Comparison of ENCODE assay signal across 22 mouse cellular contexts in genomic region chr9:94378291-94378690, GRCm38 (mm10).
DNase-seq lines count a peak whose midpoint lies in the region; ATAC-seq and TF ChIP-seq lines count a peak whose summit lies in the region.
"Had no signal": no experiment of that assay in that cellular context is flagged by ENCODE, and none has a peak within 500 bp of the region (broad histone marks: within the 10 kb centered on the region; RNA-seq: fewer than 3 reads in every experiment).

No protein-coding gene starts in this region.

- H3K36me3 ChIP-seq in hindbrain, embryonic 10.5 days: no peaks in the 10 kb centered on the region
- no peaks in the 10 kb centered on the region for H3K36me3 ChIP-seq in hindbrain, embryonic 12.5 days
- H3K36me3 ChIP-seq in midbrain, embryonic 15.5 days (replicated peaks): no peaks in the 10 kb centered on the region
- no peaks in the 10 kb centered on the region for H3K36me3 ChIP-seq in midbrain, postnatal 0 days (ENCODE audit: insufficient read depth, low read length)
- H3K36me3 ChIP-seq in hindbrain, postnatal 0 days (ENCODE audit: insufficient read depth, low read length): no peaks in the 10 kb centered on the region
- H3K36me3 ChIP-seq in stomach, postnatal 0 days (ENCODE audit: control insufficient read depth, insufficient read depth, low read length): no peaks in the 10 kb centered on the region
- H3K36me3 ChIP-seq: embryonic facial prominence, embryonic 12.5 days; G1E; heart, embryonic 13.5 days; kidney, embryonic 15.5 days; limb, embryonic 12.5 days; midbrain, embryonic 12.5 days had no signal

- no peak for ATAC-seq in cerebellum, adult (ENCODE audit: insufficient number of reproducible peaks, low FRiP score, low TSS enrichment)
- no peak for ATAC-seq in hindbrain, embryonic 12.5 days (ENCODE audit: low FRiP score)
- 0 out of 2 replicates have a peak, but pooled peaks have one; percentile 48 for ATAC-seq in midbrain, embryonic 15.5 days (replicated peaks)
- ATAC-seq in midbrain, postnatal 0 days (ENCODE audit: low FRiP score): no peak
- no peak for ATAC-seq in hindbrain, postnatal 0 days
- ATAC-seq in stomach, postnatal 0 days (ENCODE audit: low FRiP score, low TSS enrichment): no peak

- H3K4me1 ChIP-seq in cerebellum, adult 2 months (ENCODE audit: control insufficient read depth, insufficient read depth, low read length): peaks cover 20% of the 10 kb centered on the region; the same call in 1 of the 2 replicates
- H3K4me1 ChIP-seq in hindbrain, embryonic 10.5 days (replicated peaks): peaks cover 9% of the 10 kb centered on the region; the same call in 1 of the 2 replicates
- H3K4me1 ChIP-seq in hindbrain, embryonic 12.5 days: peaks cover 11% of the 10 kb centered on the region
- peaks cover 7% of the 10 kb centered on the region for H3K4me1 ChIP-seq in midbrain, embryonic 15.5 days
- no peaks in the 10 kb centered on the region for H3K4me1 ChIP-seq in midbrain, postnatal 0 days (ENCODE audit: insufficient read depth, low read length)
- no peaks in the 10 kb centered on the region for H3K4me1 ChIP-seq in hindbrain, postnatal 0 days (ENCODE audit: insufficient read depth, low read length)
- no peaks in the 10 kb centered on the region for H3K4me1 ChIP-seq in stomach, postnatal 0 days (replicated peaks; ENCODE audit: control insufficient read depth, insufficient read depth)
- H3K4me1 ChIP-seq: embryonic facial prominence, embryonic 12.5 days; kidney, embryonic 15.5 days had no signal

- TF ChIP-seq EP300 in stomach, postnatal 0 days (optimal IDR thresholded peaks at IDR 0.05): no peak

- H3K4me2 ChIP-seq in hindbrain, embryonic 12.5 days (replicated peaks): no peak overlapping the region
- H3K4me2 ChIP-seq in midbrain, embryonic 15.5 days: no peak overlapping the region
- no peak overlapping the region for H3K4me2 ChIP-seq in midbrain, postnatal 0 days (ENCODE audit: low read depth, low read length, poor library complexity, severe bottlenecking)
- H3K4me2 ChIP-seq in hindbrain, postnatal 0 days (ENCODE audit: low read depth, low read length): no peak overlapping the region
- H3K4me2 ChIP-seq in stomach, postnatal 0 days (replicated peaks; ENCODE audit: low read depth): no peak overlapping the region
- H3K4me2 ChIP-seq: embryonic facial prominence, embryonic 12.5 days; heart, embryonic 13.5 days; kidney, embryonic 15.5 days; limb, embryonic 12.5 days; midbrain, embryonic 12.5 days had no signal

- no peaks in the 10 kb centered on the region for H3K9me3 ChIP-seq in hindbrain, embryonic 10.5 days
- H3K9me3 ChIP-seq in hindbrain, embryonic 12.5 days (replicated peaks): no peaks in the 10 kb centered on the region
- H3K9me3 ChIP-seq in midbrain, embryonic 15.5 days: no peaks in the 10 kb centered on the region
- H3K9me3 ChIP-seq in midbrain, postnatal 0 days (ENCODE audit: low read length): no peaks in the 10 kb centered on the region
- H3K9me3 ChIP-seq in hindbrain, postnatal 0 days (ENCODE audit: low read length): no peaks in the 10 kb centered on the region
- H3K9me3 ChIP-seq in stomach, postnatal 0 days (ENCODE audit: control insufficient read depth, low read length): no peaks in the 10 kb centered on the region
- H3K9me3 ChIP-seq: embryonic facial prominence, embryonic 12.5 days; heart, embryonic 13.5 days; kidney, embryonic 15.5 days; limb, embryonic 12.5 days; midbrain, embryonic 12.5 days had no signal

- TF ChIP-seq CTCF in cerebellum, adult 2 months (IDR thresholded peaks at IDR 0.05; ENCODE audit: borderline replicate concordance, insufficient read depth, low read depth, low read length): no peak
- no peak for TF ChIP-seq CTCF in midbrain, postnatal 0 days (IDR thresholded peaks at IDR 0.05)
- no peak for TF ChIP-seq CTCF in hindbrain, postnatal 0 days (IDR thresholded peaks at IDR 0.05; ENCODE audit: low read depth)
- no peak for TF ChIP-seq CTCF in stomach, postnatal 0 days (IDR thresholded peaks at IDR 0.05; ENCODE audit: low read depth)

- H3K9ac ChIP-seq in hindbrain, embryonic 12.5 days: no peak overlapping the region
- no peak overlapping the region for H3K9ac ChIP-seq in midbrain, embryonic 15.5 days
- H3K9ac ChIP-seq in midbrain, postnatal 0 days (replicated peaks; ENCODE audit: low read length, poor library complexity, severe bottlenecking): no peak overlapping the region
- H3K9ac ChIP-seq in hindbrain, postnatal 0 days (replicated peaks; ENCODE audit: low read length): no peak overlapping the region
- no peak overlapping the region for H3K9ac ChIP-seq in stomach, postnatal 0 days (ENCODE audit: low read length)
- H3K9ac ChIP-seq: embryonic facial prominence, embryonic 12.5 days; heart, embryonic 13.5 days; kidney, embryonic 15.5 days; limb, embryonic 12.5 days; midbrain, embryonic 12.5 days had no signal

- no peaks in the 10 kb centered on the region for H3K27me3 ChIP-seq in cerebellum, adult 2 months (ENCODE audit: control insufficient read depth, insufficient read depth, low read length)
- no peaks in the 10 kb centered on the region for H3K27me3 ChIP-seq in hindbrain, embryonic 10.5 days (ENCODE audit: insufficient read depth, poor library complexity, severe bottlenecking)
- H3K27me3 ChIP-seq in hindbrain, embryonic 12.5 days: no peaks in the 10 kb centered on the region
- no peaks in the 10 kb centered on the region for H3K27me3 ChIP-seq in midbrain, embryonic 15.5 days (replicated peaks)
- H3K27me3 ChIP-seq in midbrain, postnatal 0 days (ENCODE audit: insufficient read depth, low read length): no peaks in the 10 kb centered on the region
- no peaks in the 10 kb centered on the region for H3K27me3 ChIP-seq in hindbrain, postnatal 0 days (ENCODE audit: insufficient read depth, low read length)
- no peaks in the 10 kb centered on the region for H3K27me3 ChIP-seq in stomach, postnatal 0 days (ENCODE audit: control insufficient read depth, insufficient read depth, low read length)
- H3K27me3 ChIP-seq: embryonic facial prominence, embryonic 12.5 days; heart, embryonic 13.5 days; kidney, embryonic 15.5 days; limb, embryonic 12.5 days; midbrain, embryonic 12.5 days had no signal

- WGBS in cerebellum, adult 2 months: 30% methylated on average over 6 of the region's 6 CpGs
- 87% methylated on average over 6 of the region's 6 CpGs for WGBS in hindbrain, embryonic 10.5 days
- WGBS in hindbrain, embryonic 12.5 days: 74% methylated on average over 6 of the region's 6 CpGs
- WGBS in midbrain, embryonic 15.5 days: 55% methylated on average over 6 of the region's 6 CpGs
- WGBS in midbrain, postnatal 0 days: 63% methylated on average over 6 of the region's 6 CpGs
- 50% methylated on average over 6 of the region's 6 CpGs for WGBS in hindbrain, postnatal 0 days
- 80% methylated on average over 6 of the region's 6 CpGs for WGBS in stomach, postnatal 0 days

- H3K27ac ChIP-seq in cerebellum, adult 2 months (ENCODE audit: insufficient read depth, low read length): peak overlapping the region; percentile 89
- H3K27ac ChIP-seq in hindbrain, embryonic 10.5 days: 0 out of 2 replicates have a peak overlapping the region, but pooled peaks have one; percentile 12
- H3K27ac ChIP-seq in hindbrain, embryonic 12.5 days: no peak overlapping the region
- no peak overlapping the region for H3K27ac ChIP-seq in midbrain, embryonic 15.5 days
- H3K27ac ChIP-seq in midbrain, postnatal 0 days (ENCODE audit: low read depth, low read length): no peak overlapping the region; the same call in 1 of the 2 replicates
- peak overlapping the region; percentile 67; the same call in 1 of the 2 replicates for H3K27ac ChIP-seq in hindbrain, postnatal 0 days
- H3K27ac ChIP-seq in stomach, postnatal 0 days (replicated peaks): no peak overlapping the region
- H3K27ac ChIP-seq: embryonic facial prominence, embryonic 12.5 days; gastrocnemius, adult 2 months; kidney, embryonic 15.5 days; layer of hippocampus, adult 2 months; left cerebral cortex, adult 2 months; limb, embryonic 12.5 days had no signal

- H3K4me3 ChIP-seq in cerebellum, adult 2 months (replicated peaks; ENCODE audit: insufficient read depth, low read depth, low read length): no peak overlapping the region
- H3K4me3 ChIP-seq in hindbrain, embryonic 10.5 days: no peak overlapping the region
- H3K4me3 ChIP-seq in hindbrain, embryonic 12.5 days: no peak overlapping the region
- no peak overlapping the region for H3K4me3 ChIP-seq in midbrain, embryonic 15.5 days
- H3K4me3 ChIP-seq in midbrain, postnatal 0 days (ENCODE audit: low read depth, low read length): no peak overlapping the region
- no peak overlapping the region for H3K4me3 ChIP-seq in hindbrain, postnatal 0 days (ENCODE audit: low read length)
- H3K4me3 ChIP-seq in stomach, postnatal 0 days (ENCODE audit: low read depth, low read length): no peak overlapping the region
- H3K4me3 ChIP-seq: embryonic facial prominence, embryonic 12.5 days; gastrocnemius, adult 2 months; heart, embryonic 13.5 days; kidney, embryonic 15.5 days; layer of hippocampus, adult 2 months; left cerebral cortex, adult 2 months; limb, embryonic 12.5 days; midbrain, embryonic 12.5 days; myocyte had no signal

- TF ChIP-seq POLR2A in cerebellum, adult 2 months (IDR thresholded peaks at IDR 0.05; ENCODE audit: borderline replicate concordance, insufficient read depth, low read length): no peak

- peak; percentile 37 to 49 for DNase-seq in cerebellum, adult 2 months
- DNase-seq in hindbrain, embryonic 10.5 days (ENCODE audit: low spot score): no peak
- no peak for DNase-seq in midbrain, postnatal 0 days (ENCODE audit: low spot score)
- no peak for DNase-seq in hindbrain, postnatal 0 days (ENCODE audit: low spot score)
- no peak for DNase-seq in stomach, postnatal 0 days (ENCODE audit: low spot score)
- DNase-seq: adrenal gland, adult 8-10 months; gastrocnemius, adult 2 months; gastrocnemius, postnatal 36 days; kidney, adult 18-20 months; thymus, postnatal 4 days had no signal

Comparison
In these comparisons a context has a peak if more than half of its experiments do, and no peak if none do; other contexts are left out.
1. H3K27ac ChIP-seq: peak in cerebellum, adult 2 months (single experiment), hindbrain, embryonic 10.5 days (single experiment) and hindbrain, postnatal 0 days (single experiment); none in hindbrain, embryonic 12.5 days (single experiment), midbrain, embryonic 15.5 days (single experiment), midbrain, postnatal 0 days (single experiment) and stomach, postnatal 0 days (single experiment).
2. DNase-seq: peak in cerebellum, adult 2 months (2 of 2); none in hindbrain, embryonic 10.5 days (single experiment), midbrain, postnatal 0 days (single experiment), hindbrain, postnatal 0 days (single experiment) and stomach, postnatal 0 days (single experiment).